Mouse (Mus musculus) ES-E14 (cell line): ENCODE data around the gene Tent5c.

Source experiments
- HCFC1 ChIP-seq: IDR thresholded peaks from 2 replicates; pipeline ENCODE4 v1.6.1; 2012; ENCODE audit warnings: low read length, inconsistent platforms, borderline replicate concordance; ENCODE audit not compliant: insufficient read depth
- MAFK ChIP-seq: IDR thresholded peaks from 2 replicates; pipeline ENCODE4 v1.6.1; 2014; ENCODE audit warnings: mild to moderate bottlenecking, low read depth, low read length, inconsistent platforms; ENCODE audit not compliant: insufficient read depth
- ZC3H11A ChIP-seq: IDR thresholded peaks from 2 replicates; pipeline ENCODE4 v1.6.1; 2012; ENCODE audit warnings: low read depth, mild to moderate bottlenecking, inconsistent platforms, low read length, borderline replicate concordance
- ZNF384 ChIP-seq: IDR thresholded peaks from 2 replicates; pipeline ENCODE4 v1.6.1; 2012; ENCODE audit warnings: low read depth, low read length, inconsistent platforms

- TF ChIP-seq MAFK (no peak), HCFC1 (no peak), ZNF384 (no peak), ZC3H11A (no peak)
Observed at GRCm38 (mm10) chr3:100466551-100466950, 22.6 kb downstream of the Tent5c start.
